Mouse (Mus musculus): Measurements from ENCODE around the gene Bahcc1. TPM values are rescaled to one million over a fixed set of nuclear protein-coding genes. Genes with fewer than 3 reads are reported as not detected.

Bahcc1 gene
- polyA plus RNA-seq, 1 experiment, result 5.9 TPM

- no peak overlapping the region for H3K4me3 ChIP-seq (ENCODE audit: insufficient read depth, low read depth, low read length)
- peaks cover 67% of the 10 kb centered on the region for H3K4me1 ChIP-seq (ENCODE audit: control insufficient read depth, insufficient read depth, insufficient read length, low read length)
- peak overlapping the region; percentile 22 for H3K27ac ChIP-seq (replicated peaks; ENCODE audit: low read depth, low read length)
These were observed 23.8 kb downstream of the Bahcc1 start for GRCm38 (mm10) chr11:120256543-120256942.

- peak overlapping the region; percentile 22; the same call in 1 of the 2 replicates for H3K27ac ChIP-seq (replicated peaks; ENCODE audit: low read depth, low read length)
These were observed 24.5 kb downstream of the Bahcc1 start for GRCm38 (mm10) chr11:120256981-120257820.

GRCm38 (mm10) chr11:120257911-120258310, 25.2 kb downstream of the Bahcc1 start:
- H3K27ac ChIP-seq (replicated peaks; ENCODE audit: low read depth, low read length), result no peak overlapping the region
- no peak overlapping the region for H3K4me3 ChIP-seq (ENCODE audit: insufficient read depth, low read depth, low read length)
- H3K4me1 ChIP-seq (ENCODE audit: control insufficient read depth, insufficient read depth, insufficient read length, low read length), result peaks cover 64% of the 10 kb centered on the region

More at GRCm38 (mm10) chr11:120256981-120257820, 24.5 kb downstream of the Bahcc1 start:
- Histone ChIP-seq H3K4me3 (ENCODE audit: insufficient read depth, low read depth, low read length) (no peak overlapping the region), H3K4me1 (ENCODE audit: control insufficient read depth, insufficient read depth, insufficient read length, low read length) (peaks cover 67% of the 10 kb centered on the region)

- no peak overlapping the region for H3K27ac ChIP-seq (replicated peaks; ENCODE audit: low read depth, low read length)
- no peak overlapping the region for H3K4me3 ChIP-seq (ENCODE audit: insufficient read depth, low read depth, low read length)
- H3K4me1 ChIP-seq (ENCODE audit: control insufficient read depth, insufficient read depth, insufficient read length, low read length), result peaks cover 65% of the 10 kb centered on the region
These were observed 26.3 kb downstream of the Bahcc1 start for GRCm38 (mm10) chr11:120258896-120259689.

GRCm38 (mm10) chr11:120259792-120260768, 27.3 kb downstream of the Bahcc1 start:
- Histone ChIP-seq H3K27ac (replicated peaks; ENCODE audit: low read depth, low read length) (no peak overlapping the region), H3K4me3 (ENCODE audit: insufficient read depth, low read depth, low read length) (no peak overlapping the region), H3K4me1 (ENCODE audit: control insufficient read depth, insufficient read depth, insufficient read length, low read length) (peaks cover 60% of the 10 kb centered on the region)

GRCm38 (mm10) chr11:120260769-120261150, 28.0 kb downstream of the Bahcc1 start:
- Histone ChIP-seq H3K4me1 (ENCODE audit: control insufficient read depth, insufficient read depth, insufficient read length, low read length) (peaks cover 57% of the 10 kb centered on the region), H3K4me3 (ENCODE audit: insufficient read depth, low read depth, low read length) (no peak overlapping the region), H3K27ac (replicated peaks; ENCODE audit: low read depth, low read length) (no peak overlapping the region)

GRCm38 (mm10) chr11:120261416-120262355, 28.9 kb downstream of the Bahcc1 start:
- no peak overlapping the region for H3K4me3 ChIP-seq (ENCODE audit: insufficient read depth, low read depth, low read length)
- peaks cover 59% of the 10 kb centered on the region for H3K4me1 ChIP-seq (ENCODE audit: control insufficient read depth, insufficient read depth, insufficient read length, low read length)
- 0 out of 2 replicates have a peak overlapping the region, but pooled peaks have one; percentile 22 for H3K27ac ChIP-seq (replicated peaks; ENCODE audit: low read depth, low read length)

GRCm38 (mm10) chr11:120262356-120262901, 29.7 kb downstream of the Bahcc1 start:
- Histone ChIP-seq H3K4me1 (ENCODE audit: control insufficient read depth, insufficient read depth, insufficient read length, low read length) (peaks cover 52% of the 10 kb centered on the region), H3K4me3 (ENCODE audit: insufficient read depth, low read depth, low read length) (no peak overlapping the region), H3K27ac (replicated peaks; ENCODE audit: low read depth, low read length) (no peak overlapping the region)

GRCm38 (mm10) chr11:120263176-120263575, 30.4 kb downstream of the Bahcc1 start:
- H3K4me3 ChIP-seq (ENCODE audit: insufficient read depth, low read depth, low read length), result no peak overlapping the region
- no peak overlapping the region for H3K27ac ChIP-seq (replicated peaks; ENCODE audit: low read depth, low read length)
- H3K4me1 ChIP-seq (ENCODE audit: control insufficient read depth, insufficient read depth, insufficient read length, low read length), result peaks cover 52% of the 10 kb centered on the region

GRCm38 (mm10) chr11:120264008-120264407, 31.3 kb downstream of the Bahcc1 start:
- H3K4me1 ChIP-seq (ENCODE audit: control insufficient read depth, insufficient read depth, insufficient read length, low read length), result peaks cover 55% of the 10 kb centered on the region
- H3K27ac ChIP-seq (replicated peaks; ENCODE audit: low read depth, low read length), result 0 out of 2 replicates have a peak overlapping the region, but pooled peaks have one; percentile 33
- no peak overlapping the region for H3K4me3 ChIP-seq (ENCODE audit: insufficient read depth, low read depth, low read length)

- H3K4me3 ChIP-seq (ENCODE audit: insufficient read depth, low read depth, low read length), result no peak overlapping the region
These were observed 32.7 kb downstream of the Bahcc1 start for GRCm38 (mm10) chr11:120265458-120265857.

GRCm38 (mm10) chr11:120266259-120266758, 33.6 kb downstream of the Bahcc1 start:
- peaks cover 49% of the 10 kb centered on the region for H3K4me1 ChIP-seq (ENCODE audit: control insufficient read depth, insufficient read depth, insufficient read length, low read length)
- H3K27ac ChIP-seq (replicated peaks; ENCODE audit: low read depth, low read length), result no peak overlapping the region
- no peak overlapping the region for H3K4me3 ChIP-seq (ENCODE audit: insufficient read depth, low read depth, low read length)

More at GRCm38 (mm10) chr11:120265458-120265857, 32.7 kb downstream of the Bahcc1 start:
- no peak overlapping the region for H3K27ac ChIP-seq (replicated peaks; ENCODE audit: low read depth, low read length)
- H3K4me1 ChIP-seq (ENCODE audit: control insufficient read depth, insufficient read depth, insufficient read length, low read length), result peaks cover 58% of the 10 kb centered on the region

- H3K27ac ChIP-seq (replicated peaks; ENCODE audit: low read depth, low read length), result no peak overlapping the region
- peaks cover 41% of the 10 kb centered on the region for H3K4me1 ChIP-seq (ENCODE audit: control insufficient read depth, insufficient read depth, insufficient read length, low read length)
- no peak overlapping the region for H3K4me3 ChIP-seq (ENCODE audit: insufficient read depth, low read depth, low read length)
These were observed 34.5 kb downstream of the Bahcc1 start for GRCm38 (mm10) chr11:120267274-120267673.
